Mouse (Mus musculus) cerebellum, adult 8-10 months (tissue): ENCODE results near the gene Mpg.

Experiments
- DNase-seq: peaks from one replicate; pipeline ENCODE4 v3.0.0; 2022

The Mpg gene

DNA sequence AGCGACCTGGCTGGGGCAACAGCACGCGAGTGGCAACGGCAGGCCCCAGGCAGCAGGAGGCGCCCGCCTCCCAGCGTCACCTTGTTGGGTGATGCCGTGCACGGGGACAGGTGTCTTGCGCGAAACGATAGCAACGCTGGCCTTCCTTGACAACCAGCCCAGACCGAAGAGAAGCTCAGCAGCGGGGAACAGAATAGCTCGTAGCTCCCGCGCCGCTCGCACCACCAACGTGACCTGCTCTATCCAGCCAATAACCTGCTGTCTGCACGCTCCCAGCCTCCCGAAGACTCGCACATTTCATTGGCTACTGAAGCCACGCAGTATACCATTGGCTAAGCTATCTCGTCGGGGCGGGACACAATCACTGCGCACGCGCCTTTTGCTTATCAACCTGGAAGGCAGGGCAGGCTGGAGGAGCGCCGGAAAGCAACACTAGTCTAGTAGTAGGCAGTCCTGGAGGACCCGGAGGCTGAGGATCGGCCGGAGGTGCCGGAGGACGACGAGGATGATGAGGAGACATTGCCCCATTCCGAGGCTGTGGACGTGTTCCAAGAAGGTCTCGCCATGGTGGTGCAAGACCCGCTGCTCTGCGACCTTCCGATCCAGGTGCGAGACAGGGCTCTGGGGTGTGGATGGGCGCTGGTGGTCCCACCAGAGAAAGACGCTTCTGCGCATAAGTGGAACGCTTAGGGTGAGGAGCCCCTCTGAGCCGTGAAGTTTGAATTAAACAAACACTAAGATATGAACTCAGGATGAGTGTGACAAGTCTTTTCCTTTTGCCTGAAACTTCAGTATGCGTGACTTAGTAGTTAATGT, 21.0 kb upstream of the Mpg start, which contains the start of gene Snrnp25:
Gene Snrnp25 (plus strand): TSS at position 358 of the 816 bp plus-strand sequence.
- peak; percentile 93 for DNase-seq

DNA sequence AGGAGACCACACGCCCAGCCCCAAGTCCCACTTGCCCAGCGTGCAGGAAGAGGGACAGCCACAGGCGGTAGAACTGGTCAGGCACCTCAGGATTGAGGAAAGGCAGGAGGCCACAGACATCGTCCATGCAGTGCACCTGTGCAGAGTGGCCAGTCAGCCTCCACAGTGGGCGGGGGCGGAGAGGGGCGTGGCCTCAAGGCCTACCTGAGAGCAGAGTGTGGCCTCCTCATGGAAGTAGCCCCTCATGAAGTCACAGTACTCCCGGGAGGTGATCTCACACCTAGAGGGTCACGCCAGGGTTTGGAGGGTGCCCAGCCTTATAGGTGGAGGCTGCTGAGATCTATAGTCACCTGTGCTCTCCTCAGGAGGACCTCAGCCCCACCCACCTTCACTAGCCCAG, 15.7 kb upstream of the Mpg start:
- no peak for DNase-seq

DNA sequence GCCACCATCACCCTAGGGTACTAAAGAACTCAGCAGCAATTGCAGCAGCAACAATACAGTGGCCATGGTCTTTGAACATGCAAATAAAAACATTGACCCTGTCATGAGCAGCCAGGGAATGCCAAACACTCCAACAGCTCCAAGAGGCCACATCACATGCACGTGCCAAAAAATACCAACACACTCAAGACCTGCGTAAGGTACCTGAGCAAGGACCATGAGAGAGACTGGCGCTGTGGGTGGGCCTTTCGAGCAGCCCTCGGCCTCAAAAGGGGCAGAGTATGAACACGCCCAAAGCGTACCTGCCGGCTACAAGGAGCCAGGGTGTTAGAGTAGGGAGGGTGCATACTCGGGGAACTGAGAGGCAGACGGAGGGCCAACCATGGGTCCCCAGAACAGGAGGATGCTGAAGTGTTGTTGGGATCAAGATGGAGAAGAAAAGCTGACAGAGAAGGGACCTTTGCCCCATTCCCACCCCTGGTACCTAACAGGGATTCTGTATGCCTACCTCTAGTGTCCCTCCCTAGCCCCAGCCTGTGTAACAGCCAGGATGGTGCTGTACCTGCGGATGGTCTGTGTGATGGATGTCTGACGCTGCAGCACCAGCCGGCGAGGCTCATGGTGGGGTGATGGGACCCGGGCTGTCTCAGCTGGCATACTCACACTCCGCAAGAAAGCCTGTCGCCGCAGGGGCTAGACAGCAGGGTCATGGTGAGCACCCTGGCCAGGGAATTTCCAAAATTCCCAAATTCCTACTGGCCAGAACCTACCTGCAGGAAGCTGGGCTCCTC, 10.7 kb upstream of the Mpg start:
- DNase-seq = no peak

DNA sequence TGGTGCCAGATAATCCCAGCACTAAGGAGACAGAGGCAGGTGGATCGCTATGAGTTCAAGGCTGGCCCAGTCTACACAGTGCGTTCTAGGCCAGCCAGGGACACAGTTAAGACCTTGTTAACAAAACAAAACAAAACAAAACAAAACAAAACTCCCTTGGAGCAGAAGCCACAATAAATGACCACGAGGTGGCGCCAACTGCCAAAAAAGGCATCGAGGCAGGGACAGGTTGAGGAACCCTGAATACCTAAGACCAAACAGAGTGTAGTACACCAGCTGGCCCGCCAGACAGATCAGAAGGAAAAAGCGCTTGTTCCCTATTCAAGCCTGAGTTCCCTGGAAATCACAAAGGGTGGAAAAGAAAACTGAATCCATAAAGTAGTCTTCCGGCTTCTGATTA, 9.5 kb upstream of the Mpg start:
- peak; percentile 81 for DNase-seq

DNA sequence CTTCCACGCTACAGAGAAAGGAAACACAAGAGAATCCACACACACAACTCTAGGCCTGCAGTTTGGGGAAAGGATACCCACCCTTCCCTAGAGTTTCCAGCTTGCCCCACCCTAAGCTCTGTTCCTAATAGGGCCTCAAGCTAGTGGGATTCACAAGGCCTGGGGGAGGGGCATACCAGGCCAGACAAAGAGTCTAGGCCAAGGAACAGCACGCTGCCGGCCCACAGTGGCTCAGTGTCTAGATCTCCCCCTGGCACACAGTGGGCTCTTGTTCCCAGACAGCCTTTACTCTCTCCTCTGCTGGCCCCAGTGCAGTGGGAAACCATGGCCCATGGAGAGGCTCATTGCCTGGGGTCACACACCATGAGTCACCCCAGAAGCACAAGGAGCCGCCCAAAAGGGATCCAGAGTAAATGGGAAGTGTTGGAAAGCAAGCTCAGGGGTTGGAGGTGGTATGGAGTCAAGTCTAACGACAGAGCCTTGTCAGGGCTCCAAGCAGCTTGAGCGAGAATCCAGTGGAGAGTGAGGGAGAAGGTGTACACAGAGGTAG, 7.7 kb upstream of the Mpg start:
- DNase-seq = no peak

DNA sequence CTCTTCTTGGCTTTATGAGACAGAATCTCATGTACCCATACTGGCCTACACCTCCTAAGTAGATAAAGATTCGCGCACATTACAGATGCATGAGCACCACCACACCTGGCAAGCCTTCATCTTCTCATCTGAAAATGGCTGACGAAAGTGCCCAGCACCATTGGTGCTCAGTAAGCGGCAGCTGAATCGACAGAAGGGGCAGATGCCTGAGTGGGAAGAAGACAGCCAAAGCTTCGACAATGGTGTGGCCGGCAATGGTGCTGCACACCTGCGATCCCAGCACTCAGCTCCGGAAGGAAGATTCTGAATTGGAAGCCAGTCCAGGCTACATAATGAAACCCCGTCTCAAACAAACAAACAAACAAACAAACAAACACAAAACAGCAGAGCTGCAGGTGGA, 7.0 kb upstream of the Mpg start:
- no peak for DNase-seq

DNA sequence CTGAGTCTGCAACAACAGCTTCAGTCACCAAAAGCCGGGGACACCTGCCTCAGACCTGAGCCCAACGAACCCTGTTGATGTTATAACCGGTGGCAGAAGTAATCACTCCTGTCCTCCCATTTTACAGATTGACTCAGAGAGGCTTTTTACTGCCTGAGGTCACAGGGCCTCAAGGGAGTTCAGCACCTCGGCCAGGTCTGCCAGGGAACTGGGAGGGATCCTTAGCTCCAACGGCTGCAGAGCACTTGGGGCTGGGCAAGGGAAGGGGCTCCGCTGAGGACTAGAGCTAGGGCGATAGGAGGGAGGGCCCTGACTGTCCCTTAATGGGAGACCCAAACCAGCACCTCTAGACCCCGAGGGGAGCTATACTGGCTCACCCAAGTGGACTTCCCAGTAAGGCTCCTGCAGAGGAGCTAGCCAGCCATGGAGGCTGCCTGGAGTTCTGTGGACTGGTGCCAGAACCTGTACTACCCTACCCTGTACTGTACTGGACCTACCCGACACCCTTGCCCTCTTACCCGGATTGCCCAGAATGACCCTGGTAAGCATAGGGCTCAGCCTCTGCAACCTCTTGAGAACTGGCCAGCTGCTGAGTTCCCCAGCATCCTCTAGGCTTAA, 5.6 kb upstream of the Mpg start:
- DNase-seq = no peak

DNA sequence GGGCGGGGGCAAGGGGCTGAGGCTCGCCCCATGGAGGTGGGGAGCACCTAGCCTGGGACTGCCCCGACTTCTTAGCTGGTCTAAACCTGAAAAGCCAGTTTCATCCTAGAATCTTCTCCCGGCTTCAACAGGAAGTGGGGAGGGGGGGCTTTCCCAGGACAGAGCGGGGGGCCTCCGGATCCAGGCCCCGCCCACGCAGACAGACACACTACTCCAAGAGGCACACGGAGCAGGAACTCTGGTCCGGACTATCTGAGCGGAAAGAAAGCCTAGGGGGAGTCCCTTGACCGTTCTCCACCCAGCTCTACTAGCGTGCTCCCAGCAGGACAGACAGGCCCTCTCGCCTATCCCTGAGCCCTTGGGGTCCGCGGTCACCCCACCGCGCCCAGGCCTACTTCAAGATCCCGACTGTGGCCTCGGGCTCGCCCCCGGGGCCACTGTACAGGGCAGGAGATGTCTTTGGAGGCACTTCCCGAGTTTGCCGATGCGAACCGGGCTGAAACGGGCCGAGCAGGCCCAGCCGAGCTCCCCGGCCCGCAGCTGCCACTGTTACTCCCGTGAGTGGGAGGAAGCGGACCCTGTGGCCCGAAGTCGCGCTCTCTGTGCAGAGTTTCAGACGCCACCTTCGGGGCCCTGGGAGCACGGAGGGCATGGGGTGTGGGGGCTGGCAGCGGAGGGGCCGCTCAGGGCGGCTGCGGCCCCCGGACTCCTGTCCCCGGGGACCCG, 4.9 kb upstream of the Mpg start:
- DNase-seq = peak; percentile 39

DNA sequence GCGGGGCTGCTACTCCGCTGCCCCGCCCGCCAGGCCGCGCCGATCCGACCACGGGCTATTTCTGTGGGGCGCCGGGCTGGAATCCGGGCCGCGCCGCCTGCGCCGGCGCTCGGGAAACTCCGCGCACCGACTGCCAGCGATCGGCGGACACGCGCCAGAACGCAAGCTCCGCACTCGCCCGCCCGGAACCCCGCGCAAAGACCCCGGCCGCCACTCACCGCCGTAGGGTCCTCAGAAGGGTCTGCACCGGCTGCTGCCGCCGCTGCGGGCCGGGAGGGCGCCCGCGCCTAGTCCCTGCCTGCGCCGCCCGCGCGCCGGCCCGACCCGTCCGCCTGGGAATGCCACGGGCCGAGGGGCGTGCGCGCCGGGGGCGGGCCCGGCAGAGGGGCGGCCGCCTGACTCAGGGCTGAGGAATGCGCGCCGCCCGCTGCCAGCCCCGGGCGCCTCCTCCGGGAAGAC, 4.3 kb upstream of the Mpg start, which contains the start of gene Rhbdf1:
Gene Rhbdf1 (minus strand): TSS at position 350 of the 459 bp plus-strand sequence.
- peak; percentile 42 for DNase-seq

DNA sequence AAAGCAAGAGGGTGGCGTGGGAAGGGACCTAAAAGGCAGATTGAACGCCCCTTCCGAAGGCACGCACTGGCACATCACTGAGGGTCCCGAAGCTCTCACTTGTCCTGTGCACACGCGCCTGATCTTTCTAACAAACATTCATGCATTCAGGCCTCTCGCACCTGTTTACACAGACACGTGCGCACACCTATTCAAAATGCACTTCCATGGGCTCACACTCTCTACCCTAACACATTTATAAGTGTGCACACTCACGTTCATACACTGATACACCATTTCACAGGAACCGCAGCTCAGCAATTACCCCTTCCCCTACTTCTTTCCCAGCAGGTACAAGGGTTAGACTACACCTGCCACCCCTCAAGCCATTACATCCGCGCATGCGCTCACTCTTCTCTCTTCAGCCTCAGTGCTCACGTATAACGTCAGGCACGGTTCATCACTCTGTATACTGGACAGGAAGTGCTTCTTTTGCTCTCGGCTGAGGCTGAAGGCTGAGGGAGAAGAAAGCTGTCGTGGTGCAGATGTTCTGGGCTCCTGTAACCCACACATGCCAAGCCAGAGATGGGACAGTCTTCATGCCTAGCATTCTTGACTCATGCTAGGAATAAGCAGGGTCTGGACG, 3.6 kb upstream of the Mpg start:
- DNase-seq = peak; percentile 32

DNA sequence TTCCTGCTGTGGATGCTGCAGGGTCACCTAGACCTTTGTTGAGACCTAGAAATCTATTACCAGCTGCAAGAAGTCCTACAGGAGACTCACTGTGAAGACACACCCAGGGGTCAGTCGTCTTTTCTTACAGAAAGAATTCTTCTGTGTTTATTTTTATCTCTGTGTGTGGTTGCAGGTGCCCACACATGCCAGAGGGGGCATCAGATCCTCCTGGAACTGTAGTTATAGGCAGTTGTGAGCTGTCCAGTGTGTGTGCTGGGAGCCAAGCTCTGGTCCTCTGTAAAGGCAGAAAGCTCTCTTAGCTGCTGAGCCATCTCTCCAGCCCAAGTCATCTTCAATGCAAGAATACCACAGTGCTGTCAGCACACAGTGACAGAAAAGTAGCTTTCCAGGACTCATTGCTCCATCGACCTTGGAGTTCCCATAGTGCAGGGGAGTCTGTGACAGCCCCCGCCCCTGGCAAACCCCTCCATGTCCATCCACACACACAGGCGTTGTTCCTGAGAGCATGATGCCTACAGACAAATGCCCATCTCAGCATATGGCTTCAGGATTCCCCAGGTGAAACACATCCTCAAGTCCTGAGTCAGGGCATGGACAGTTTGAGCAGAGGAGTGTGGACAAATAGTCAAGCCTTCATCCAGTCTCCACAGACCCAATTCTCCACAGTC, 2.9 kb upstream of the Mpg start:
- DNase-seq = peak; percentile 18

DNA sequence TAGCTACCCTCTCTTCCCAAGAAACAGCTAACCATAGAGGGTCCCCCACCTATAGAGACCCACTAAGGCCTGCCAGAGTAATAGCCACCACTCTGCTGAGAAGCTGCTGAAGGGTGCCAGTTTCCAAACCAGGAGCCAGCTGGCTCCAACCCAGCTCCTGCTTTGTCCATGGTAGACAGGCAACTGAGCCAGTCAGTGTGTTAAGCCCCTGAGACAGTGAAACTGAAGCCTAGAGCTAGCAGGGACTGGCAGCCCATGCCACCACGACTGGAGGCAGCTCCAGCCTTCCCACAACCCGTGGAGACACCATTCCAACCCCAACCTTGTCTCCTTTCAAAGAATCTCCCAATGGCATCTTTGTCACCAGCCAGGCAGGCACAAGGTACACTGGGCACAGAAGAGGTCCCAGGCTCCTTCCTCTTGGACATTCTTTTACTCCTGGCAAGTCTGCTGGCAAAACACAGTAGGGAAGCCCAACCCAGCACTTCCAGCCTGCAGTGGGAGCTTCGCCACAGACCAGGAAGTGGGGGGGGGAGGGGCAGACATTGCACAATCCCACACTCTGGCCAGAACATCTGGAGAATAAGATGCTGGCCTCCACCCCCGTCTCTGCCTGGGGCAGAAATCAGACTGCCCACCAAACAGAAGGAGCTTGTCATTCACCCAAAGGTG, 1.7 kb upstream of the Mpg start:
- DNase-seq = peak; percentile 37

DNA sequence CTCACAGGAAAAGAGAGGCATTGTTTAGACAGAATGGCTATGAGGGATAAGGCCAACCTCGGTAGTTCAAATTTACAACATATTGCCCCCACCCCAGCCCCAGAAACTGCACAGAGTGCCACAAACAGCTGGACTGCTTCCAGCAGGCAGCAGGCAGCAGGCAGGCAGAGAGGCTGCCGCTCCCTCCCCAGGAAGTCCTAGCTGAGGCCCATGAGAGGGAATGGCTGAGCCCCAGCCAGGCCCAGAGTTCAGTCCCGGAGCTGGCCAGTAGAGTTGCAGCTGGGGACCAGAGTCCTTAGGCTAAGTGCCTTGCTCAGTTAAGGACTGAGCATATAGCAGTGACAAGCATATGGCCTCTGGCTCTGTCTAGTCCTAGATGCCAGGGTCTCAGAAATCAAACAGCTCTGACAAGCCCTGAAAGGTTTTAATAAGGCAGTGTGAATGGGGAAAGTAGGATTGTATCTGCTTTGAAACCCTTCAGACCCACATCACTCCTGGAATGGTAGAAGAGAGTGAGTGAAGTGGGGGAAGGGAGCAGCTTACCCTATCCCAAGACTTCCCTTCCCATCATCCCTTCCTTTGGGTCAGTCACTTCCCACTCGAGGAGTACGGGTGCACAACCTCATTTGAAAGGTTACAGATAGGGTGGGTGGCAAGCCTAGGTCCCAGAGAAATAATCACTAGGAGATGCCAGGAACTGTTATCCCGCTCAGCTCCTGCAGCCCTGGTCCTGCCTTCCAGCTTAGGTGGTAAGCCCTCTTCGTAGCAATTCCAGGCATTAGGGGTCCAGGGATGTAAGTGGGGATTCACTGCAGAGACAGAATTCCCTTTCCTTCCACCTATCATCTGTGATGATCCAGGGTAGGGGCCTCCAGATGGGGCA, 842 bp upstream of the Mpg start:
- peak; percentile 23 for DNase-seq

DNA sequence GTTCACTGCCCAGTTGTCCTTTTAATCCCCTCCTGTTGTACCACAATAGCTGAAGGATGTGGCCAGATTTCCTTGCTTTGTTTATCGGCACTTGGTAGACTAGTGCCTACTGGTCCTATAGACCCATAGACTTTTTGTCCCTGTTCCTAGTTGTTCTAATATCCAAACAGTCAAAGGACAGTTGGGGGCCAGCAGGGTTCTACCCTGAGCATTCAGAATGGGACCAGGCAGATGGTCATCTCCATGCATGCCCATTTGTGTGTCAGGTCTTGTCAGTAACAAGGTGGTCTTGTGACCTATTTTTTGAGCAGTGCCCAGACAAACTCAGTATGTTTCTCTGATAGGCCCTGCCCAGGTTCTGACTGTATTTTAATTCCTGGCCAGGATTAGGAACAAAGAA, 736 bp downstream of the Mpg start:
- no peak for DNase-seq

DNA sequence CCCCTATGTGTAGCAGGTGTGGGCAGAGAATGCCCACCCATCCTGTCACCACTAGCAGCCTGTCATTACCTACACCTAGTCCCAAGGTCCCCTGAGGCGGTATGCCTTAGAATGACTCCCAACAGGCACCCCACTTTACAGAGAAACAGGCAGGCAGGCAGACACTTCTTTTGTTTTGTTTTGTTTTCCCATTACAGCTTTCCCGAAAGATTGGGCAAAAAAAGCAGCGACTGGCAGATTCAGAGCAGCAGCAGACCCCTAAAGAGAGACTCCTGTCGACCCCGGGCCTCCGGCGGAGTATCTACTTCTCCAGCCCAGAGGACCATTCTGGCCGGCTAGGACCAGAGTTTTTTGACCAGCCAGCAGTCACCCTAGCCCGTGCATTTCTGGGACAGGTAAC, 1.2 kb downstream of the Mpg start:
- DNase-seq = no peak

DNA sequence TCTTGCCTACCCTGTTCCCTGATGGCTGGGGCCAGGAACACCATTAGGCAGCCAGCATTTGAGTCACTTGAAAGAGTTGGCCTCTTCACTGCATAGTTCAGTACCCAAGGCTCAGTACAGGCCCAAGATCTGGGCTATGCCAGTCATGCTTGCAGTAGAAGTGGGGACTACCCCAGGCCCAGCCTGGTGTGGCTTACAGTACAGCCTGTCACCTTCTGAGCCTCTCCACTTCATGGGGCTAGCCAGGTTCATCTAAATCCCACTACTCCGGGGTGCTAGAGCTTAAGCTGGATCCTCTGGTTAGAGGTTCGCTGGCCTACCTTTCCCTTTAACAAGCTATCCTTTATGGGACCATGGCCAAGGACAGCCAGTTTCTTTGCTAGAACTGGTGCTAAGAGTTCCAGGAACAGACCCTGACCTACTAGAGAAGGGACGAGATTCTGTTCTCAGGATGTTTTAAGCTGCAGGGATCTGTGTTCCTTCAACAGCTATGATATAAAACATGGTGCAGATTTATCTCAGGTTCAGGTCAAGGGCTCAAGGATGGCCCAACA, 2.1 kb downstream of the Mpg start:
- DNase-seq = peak; percentile 18

DNA sequence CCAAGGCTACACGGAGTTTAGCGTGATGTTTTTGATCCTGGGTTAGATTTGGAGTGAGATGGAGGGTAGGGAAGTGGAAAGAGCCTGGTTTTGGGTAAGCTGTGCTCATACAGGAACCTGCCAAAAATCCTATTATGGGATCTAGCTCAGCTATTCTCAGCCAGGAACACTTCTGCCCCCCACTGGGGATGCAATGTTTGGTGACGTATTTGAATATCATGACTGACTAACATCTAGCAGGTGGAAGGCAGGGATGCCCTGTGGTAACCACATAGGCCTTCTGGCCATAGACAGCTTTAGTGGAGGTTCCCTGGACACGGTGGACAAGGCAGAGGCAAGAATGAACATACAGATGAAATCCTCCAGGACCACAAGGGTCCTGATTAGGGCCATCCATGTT, 3.9 kb downstream of the Mpg start:
- DNase-seq = peak; percentile 52

DNA sequence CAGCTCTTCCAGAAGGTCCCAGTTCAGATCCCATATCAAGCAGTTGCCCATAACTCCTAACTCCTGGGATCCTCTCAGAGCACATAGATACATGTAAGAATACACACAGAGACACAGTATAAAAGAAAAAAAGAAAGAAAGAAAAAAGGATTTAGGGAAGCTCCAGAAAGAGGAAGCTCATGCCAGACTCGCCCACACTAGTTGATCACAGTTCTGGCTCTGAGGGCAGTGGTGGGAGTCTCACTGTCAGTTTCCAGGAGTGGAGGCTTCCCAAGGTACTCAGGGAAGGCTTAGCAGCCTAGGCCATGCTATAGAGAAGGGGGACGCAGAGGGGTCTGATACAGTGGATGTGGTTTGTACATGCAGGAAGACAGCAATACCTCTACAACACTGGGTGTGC, 4.8 kb downstream of the Mpg start:
- no peak for DNase-seq

DNA sequence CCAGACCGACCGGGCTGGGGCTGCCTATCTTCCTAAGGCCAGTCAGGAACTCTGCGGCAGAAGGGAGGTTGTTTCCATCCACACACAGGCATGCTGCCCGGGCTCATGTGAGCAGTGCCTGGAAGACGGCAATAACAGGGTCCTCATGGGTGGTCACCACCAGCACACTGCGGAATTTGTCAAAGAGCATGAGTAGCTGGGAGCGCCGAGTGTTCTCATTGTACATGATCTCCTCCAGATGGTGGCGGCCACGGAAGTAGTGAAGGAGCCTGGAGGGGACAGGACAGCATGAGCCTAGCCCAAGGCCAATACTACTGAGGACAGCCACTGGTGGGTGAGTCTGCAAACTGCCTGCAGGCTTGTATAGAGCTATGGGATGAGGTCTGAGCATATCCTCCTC, 6.5 kb downstream of the Mpg start:
- peak; percentile 29 for DNase-seq

DNA sequence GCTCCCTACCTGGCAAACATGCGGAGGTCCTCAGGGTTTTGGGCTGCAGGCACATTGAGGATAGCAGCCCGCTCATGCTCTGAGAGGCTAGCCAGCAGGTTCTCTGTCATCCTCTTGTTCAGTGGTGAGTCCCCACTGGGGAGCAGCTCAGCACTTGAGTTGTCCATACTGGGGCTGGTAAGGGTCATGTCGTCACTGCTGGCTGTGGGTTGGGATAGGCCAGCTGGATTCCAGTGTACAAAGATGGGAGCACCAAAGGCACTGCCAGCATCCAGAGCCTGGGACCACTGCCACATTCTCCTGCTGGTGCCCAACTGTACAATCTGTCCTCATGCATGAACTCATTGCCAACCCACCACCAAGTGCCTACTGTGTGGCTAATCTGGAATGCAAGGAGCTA, 7.6 kb downstream of the Mpg start:
- peak; percentile 39 for DNase-seq
